Mouse (Mus musculus) cerebellum, adult 8-10 months (tissue): ENCODE results near the gene Havcr1.
"Not testable (repeated sequence)": the region's sequence is repeated elsewhere in the genome, so short reads cannot be mapped to it uniquely, and the experiment has no call there.

ENCODE experiments used
- DNase-seq: peaks from one replicate; pipeline ENCODE4 v3.0.0; 2022

Gene Havcr1

GRCm38 (mm10) chr11:46735076-46735475 lies at the start of gene Havcr1:
Gene Havcr1, plus strand, starts transcription at chr11:46735080.
- DNase-seq, result not testable (repeated sequence)

GRCm38 (mm10) chr11:46690136-46690535 lies 44.7 kb upstream of the Havcr1 start:
- no peak for DNase-seq

- not testable (repeated sequence) for DNase-seq
These were observed 39.0 kb upstream of the Havcr1 start for GRCm38 (mm10) chr11:46695849-46696248.

- DNase-seq, result no peak
These were observed 37.2 kb upstream of the Havcr1 start for GRCm38 (mm10) chr11:46697433-46698277.

GRCm38 (mm10) chr11:46698278-46698655 lies 36.6 kb upstream of the Havcr1 start:
- DNase-seq, result no peak

- DNase-seq, result no peak
These were observed 36.0 kb upstream of the Havcr1 start for GRCm38 (mm10) chr11:46698830-46699229.

- DNase-seq, result no peak
These were observed 28.1 kb upstream of the Havcr1 start, which contains the start of gene Timd2 for GRCm38 (mm10) chr11:46706664-46707356. Gene Timd2, minus strand, starts transcription at chr11:46707061.

- DNase-seq, result no peak
These were observed 3.3 kb upstream of the Havcr1 start for GRCm38 (mm10) chr11:46731541-46732070.

GRCm38 (mm10) chr11:46733242-46733789 lies 1.6 kb upstream of the Havcr1 start:
- DNase-seq, result no peak

- DNase-seq, result no peak
These were observed 263 bp upstream of the Havcr1 start for GRCm38 (mm10) chr11:46734617-46735016.

GRCm38 (mm10) chr11:46739501-46739900 lies 4.6 kb downstream of the Havcr1 start:
- no peak for DNase-seq

GRCm38 (mm10) chr11:46740886-46741285 lies 6.0 kb downstream of the Havcr1 start:
- DNase-seq, result no peak

GRCm38 (mm10) chr11:46741716-46742115 lies 6.8 kb downstream of the Havcr1 start:
- no peak for DNase-seq

GRCm38 (mm10) chr11:46747996-46748395 lies 13.1 kb downstream of the Havcr1 start:
- no peak for DNase-seq

GRCm38 (mm10) chr11:46753662-46754061 lies 18.8 kb downstream of the Havcr1 start:
- no peak for DNase-seq

GRCm38 (mm10) chr11:46754669-46755068 lies 19.8 kb downstream of the Havcr1 start:
- DNase-seq, result no peak

GRCm38 (mm10) chr11:46755714-46756113 lies 20.8 kb downstream of the Havcr1 start:
- not testable (repeated sequence) for DNase-seq

- no peak for DNase-seq
These were observed 42.0 kb downstream of the Havcr1 start for GRCm38 (mm10) chr11:46776879-46777278.

- no peak for DNase-seq
These were observed 44.9 kb downstream of the Havcr1 start for GRCm38 (mm10) chr11:46779811-46780210.

- no peak for DNase-seq
These were observed 69.6 kb downstream of the Havcr1 start for GRCm38 (mm10) chr11:46804440-46804839.

- DNase-seq, result no peak
These were observed 75.6 kb downstream of the Havcr1 start, which contains the start of gene Timd4 for GRCm38 (mm10) chr11:46810511-46810910. Gene Timd4, plus strand, starts transcription at chr11:46810800.

GRCm38 (mm10) chr11:46817692-46818091 lies 82.8 kb downstream of the Havcr1 start:
- no peak for DNase-seq

- DNase-seq, result no peak
These were observed 85.0 kb downstream of the Havcr1 start for GRCm38 (mm10) chr11:46819930-46820329.
